Mouse (Mus musculus) lung, postnatal 25 days (tissue): ENCODE results near the gene Kdm6b.

Source experiments
- DNase-seq: peaks from one replicate; pipeline ENCODE4 v3.0.0; 2022; ENCODE audit warnings: low spot score

Kdm6b gene

GRCm38 (mm10) chr11:69388680-69389079, 24.8 kb downstream of the Kdm6b start:
- no peak for DNase-seq

- no peak for DNase-seq
Observed at GRCm38 (mm10) chr11:69386758-69387157, 26.7 kb downstream of the Kdm6b start.

GRCm38 (mm10) chr11:69384979-69385378, 28.5 kb downstream of the Kdm6b start:
- DNase-seq = no peak

DNA sequence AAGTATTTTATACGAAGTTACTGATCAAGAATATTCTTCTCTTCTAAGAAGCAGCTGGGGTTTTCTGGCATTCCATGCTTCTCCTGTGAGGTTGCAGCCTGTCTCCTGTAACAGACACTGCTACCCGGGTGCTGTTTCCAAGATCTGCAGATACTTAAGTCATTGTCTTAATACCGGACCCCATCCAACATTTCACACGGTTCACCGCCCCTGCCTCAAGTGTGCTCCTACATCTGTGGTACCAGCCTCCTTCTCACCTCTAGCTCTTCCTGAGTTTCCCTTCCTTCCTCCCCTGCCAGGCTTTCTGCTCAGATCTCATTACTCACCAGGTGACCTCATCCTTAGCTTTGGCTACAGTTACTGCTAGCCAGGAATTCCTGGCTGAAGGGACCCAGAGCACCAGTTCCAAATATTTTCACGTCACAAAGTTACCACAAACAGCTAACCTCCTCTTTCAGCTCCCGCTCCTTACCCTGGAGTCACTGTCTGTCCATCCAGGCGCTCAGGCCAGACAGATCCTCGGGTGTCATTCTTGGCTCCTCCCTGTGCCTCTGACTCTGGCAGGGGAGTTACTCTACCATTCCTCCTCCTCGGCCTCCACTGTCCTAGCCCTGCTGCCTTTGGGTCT, 30.9 kb downstream of the Kdm6b start:
- DNase-seq = no peak

DNA sequence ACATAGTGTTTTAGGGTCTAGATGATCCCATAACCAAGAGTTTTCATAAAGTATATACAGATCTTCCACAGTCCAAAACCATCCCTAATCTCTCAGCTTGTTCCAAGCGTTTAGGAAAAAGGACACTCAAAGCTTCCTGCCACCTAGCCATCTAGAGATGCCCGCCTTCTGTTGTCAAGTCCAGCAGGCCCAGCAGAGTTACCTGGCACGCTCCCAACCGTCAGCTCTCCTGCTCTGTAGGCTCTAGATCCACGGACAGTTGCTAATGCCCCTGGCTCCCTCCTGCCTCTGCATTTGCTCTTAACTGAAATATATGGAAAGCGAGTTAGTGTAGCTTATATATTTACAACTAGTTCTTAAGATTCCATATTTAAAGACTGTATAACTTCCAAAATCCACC, 32.1 kb downstream of the Kdm6b start:
- DNase-seq = no peak

GRCm38 (mm10) chr11:69379600-69379999, 33.9 kb downstream of the Kdm6b start:
- DNase-seq = no peak

DNA sequence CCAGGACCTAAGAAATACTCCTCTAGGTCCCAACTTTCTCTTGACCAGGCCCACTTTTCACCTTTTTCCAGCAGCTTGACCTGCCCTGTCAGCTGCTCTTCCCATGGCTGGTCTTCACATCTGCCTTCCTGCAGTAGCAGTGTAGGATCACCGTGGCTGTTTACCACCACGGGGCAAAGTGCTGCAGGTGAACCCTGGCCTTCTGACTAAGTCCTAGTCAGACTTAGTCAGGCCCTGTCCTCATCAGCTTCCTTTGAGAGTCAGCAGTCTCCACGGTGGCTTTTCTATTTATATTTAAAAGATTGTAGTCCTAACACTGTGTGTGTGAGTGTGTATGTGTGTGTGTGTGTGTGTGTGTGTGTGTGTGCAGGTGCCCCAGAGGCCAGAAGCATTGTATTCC, 35.7 kb downstream of the Kdm6b start:
- no peak for DNase-seq

- DNase-seq = no peak
Observed at GRCm38 (mm10) chr11:69375646-69376045, 37.8 kb downstream of the Kdm6b start.

DNA sequence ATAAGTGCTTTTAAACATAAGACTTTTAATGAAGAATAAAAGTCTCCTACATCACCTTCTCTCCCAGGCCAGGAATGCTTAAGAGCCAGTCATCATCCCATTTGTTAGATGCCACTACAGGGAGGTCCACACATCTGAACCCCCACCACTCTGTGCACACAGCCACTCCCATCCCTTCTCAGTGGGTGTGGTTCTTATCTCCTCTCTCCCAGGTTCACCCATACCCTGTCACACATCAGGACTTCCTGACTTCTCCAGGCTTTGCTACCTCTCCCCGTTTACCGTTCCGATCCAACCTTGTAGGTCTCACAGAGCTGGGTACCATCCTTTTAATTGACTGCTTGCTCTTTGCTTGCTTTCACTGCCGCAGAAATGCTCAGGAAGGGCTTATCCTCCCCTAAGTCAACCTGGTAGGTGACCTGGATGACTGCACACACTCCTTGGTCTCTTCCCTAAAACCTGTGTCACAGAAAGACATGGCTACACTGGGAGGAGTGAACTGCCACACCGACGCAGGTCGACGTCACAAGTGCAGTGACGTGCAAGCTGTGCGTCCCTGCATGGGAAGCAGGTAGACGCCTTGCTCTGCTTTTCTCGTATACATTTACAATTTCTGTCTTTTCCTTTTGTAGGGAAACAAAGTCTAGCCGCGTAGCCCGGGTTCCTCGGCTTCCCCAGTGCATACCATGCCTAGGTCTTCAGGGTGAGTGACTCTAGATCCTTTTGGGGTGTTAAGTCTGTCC, 40.1 kb downstream of the Kdm6b start:
- no peak for DNase-seq

GRCm38 (mm10) chr11:69372780-69373170, 40.7 kb downstream of the Kdm6b start:
- DNase-seq = no peak

GRCm38 (mm10) chr11:69372056-69372779, 41.3 kb downstream of the Kdm6b start:
- DNase-seq = no peak

GRCm38 (mm10) chr11:69371601-69372000, 41.9 kb downstream of the Kdm6b start:
- DNase-seq = no peak

GRCm38 (mm10) chr11:69370817-69371215, 42.7 kb downstream of the Kdm6b start:
- no peak for DNase-seq

DNA sequence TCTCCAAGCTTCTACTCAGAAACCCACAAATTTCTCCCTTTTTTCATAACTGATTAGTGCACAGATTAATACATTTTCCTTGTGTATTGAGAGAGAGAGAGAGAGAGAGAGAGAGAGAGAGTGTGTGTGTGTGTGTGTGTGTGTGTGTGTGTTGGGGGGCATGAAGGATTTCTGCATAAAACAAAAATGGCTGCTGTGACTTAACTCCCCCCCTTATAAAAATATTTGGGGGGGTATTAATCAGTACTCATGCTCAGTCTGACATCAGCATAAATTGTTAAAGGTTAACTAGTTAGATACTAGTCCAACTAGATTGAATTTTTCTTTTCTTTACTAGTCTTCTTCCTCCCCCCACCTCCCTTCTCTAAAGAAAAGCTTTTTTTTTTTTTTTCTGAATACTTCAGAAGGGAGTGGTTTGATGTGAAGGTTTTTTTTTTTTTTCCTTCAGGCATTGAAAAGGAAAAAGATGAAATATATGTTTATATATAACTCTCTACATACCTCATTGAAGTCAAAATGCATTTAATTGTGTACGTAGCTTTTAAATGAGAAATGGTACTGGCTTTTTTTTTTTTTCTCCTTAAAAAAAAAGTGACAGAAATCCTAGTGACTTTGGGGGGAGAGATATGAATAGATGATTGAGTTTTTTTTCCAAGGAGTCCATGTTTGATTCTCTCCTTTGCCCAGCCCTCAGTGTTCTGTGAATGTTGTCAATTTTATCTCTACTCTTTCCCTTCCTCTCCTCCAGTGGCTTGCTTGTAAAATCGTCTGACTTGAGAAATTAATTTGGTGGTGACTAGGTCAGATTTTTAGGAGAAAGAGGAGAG, 43.3 kb downstream of the Kdm6b start:
- DNase-seq = no peak

- no peak for DNase-seq
Observed at GRCm38 (mm10) chr11:69369215-69369989, 44.1 kb downstream of the Kdm6b start, which contains the start of gene Chd3. Chd3 (minus strand) TSS chr11:69369406.

DNA sequence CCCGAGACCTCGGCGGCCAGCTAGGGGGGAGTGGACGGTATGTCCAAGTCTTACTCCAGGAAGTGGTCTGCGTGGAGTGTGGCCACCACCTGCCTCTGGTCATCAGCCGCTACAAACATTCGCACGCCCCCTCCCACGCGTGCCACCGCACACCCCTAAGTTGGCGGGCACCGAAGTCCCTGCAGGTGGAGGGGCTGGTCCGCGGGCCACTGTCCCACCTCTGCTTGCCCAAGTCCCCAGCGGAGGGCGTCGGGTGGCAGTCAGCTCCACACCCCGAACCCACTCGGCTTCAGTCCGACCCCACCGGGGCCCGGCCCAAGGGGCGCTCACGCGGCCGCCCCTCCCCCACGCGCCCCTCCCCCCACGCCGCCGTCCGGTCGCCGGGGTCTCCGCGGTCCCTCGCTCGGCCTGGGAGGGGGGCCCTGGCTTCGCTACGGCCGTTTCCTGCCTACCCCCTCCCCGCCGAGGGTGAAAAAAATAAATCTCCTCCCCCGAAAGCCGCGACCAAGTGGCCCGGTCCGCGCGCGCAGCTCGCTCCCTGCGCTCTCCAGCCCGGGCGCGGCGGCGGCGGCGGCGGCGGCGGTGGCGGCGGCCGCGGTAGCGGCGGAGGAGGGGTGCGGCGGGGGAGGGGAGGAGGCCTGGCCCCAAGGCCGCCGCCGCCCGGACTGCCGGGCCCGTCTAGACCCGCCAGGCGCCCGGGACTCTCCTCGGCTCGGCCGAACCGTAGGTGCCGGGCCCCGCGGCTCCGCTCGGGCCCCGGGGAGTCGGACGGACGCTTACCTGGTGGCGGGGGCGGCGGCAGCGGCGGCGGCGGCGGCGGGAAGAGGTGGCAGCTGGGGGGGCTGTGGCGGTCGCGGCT, 44.9 kb downstream of the Kdm6b start:
- DNase-seq = no peak

DNA sequence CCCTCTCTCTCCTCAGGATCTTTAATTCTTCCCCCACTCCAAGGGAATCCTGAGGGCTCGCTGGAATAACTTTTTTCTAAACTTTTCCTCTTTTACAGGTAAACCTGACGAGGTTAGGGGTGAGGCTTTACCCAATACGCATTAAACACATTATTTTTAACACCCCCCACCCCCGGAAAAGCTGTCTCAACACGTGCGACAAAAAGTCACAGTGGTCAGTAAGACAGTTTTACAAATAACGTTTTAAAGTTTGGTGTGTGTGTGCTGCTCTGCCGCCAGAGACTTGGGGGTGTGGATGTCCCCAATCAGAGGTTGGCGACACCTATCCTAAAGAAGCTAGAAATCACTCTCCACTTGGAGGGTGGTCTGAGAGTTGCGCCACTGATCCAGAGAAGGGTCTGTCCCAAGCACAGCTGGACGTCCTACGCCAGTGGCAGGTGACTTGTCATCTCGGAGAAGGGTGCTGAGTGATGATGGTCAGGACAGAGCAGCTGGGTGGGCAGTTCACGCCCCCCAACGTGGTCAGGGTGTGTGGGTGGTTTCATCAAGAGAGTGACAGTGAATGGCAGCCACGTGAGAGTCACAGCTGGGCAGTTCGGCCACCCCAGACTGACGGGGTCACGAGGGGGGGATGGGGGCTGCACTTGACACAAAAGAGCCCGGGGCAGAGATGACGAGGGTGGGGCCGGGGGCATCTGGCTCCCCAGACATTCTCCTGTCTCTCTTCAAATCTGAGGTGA, 45.7 kb downstream of the Kdm6b start:
- DNase-seq = no peak

GRCm38 (mm10) chr11:69366855-69367615, 46.4 kb downstream of the Kdm6b start:
- DNase-seq = no peak
